Mouse (Mus musculus) kidney, adult 8-10 months (tissue): Measurements from ENCODE around the gene Cnnm3.

Experiments used
- DNase-seq, 2 experiments: peaks; one replicate each; pipeline ENCODE4 v3.0.0; 2022

The Cnnm3 gene

DNA sequence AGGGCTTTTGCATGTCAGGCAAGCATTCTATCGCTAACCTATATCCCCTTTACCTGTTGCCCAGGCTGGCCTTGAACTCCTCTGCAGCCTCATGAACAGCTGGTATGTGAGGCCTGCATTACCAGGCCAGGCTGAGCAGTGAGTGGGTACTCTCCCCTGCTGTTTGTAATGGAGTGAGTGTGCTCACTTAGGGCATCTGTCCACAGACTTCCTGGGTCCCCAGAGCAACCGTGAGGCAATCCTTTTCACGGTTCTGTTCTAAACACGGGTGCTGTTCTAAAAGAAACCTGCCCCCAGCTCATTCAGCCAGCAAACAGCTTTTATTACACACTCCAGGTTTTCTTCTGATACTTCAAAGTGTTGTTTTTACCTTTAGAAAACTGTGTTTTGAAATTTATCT, 27.1 kb downstream of the Cnnm3 start:
- DNase-seq, result no peak

DNA sequence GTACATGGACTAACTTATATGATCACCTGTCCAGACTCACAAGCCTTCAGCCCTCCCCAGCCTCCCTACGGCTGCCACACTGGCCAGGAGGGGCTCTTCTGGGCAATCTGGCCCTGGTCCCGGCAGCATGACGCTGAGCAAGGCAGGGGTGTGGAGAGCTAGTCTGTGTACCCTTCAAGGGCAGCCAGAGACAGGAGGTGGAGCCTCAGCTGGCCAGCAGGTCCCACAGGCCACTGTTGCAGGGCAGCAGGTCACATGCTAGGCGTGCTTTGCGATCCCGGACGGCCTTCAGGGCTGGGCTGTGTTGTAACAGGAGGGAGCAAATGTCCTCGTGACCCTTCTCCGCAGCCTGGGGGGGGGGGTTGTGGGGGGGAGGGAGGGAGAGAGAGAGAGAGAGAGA, 27.5 kb downstream of the Cnnm3 start, which contains the start of gene Gm42417:
Gene Gm42417 (minus strand): TSS at position 244 of the 400 bp plus-strand sequence.
- peak; percentile 88 to 97 for DNase-seq

GRCm38 (mm10) chr1:36540132-36540531, 28.5 kb downstream of the Cnnm3 start:
- no peak for DNase-seq

DNA sequence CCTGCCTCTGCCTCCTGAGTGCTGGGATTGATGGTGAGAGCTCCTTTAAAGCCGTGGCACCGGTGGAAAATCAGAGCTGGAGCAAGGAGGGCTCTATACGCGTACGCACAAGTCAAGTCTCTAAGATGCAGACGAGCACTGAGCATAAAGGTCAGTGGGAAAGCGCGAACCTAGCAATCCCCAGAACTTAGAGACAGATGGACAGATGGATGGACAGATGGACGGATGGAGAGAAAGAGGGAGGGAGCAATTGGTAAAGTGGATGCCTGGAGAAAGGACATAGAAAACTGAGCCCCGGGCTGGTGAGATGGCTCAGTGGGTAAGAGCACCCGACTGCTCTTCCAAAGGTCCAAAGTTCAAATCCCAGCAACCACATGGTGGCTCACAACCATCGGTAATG, 29.1 kb downstream of the Cnnm3 start:
- no peak for DNase-seq

DNA sequence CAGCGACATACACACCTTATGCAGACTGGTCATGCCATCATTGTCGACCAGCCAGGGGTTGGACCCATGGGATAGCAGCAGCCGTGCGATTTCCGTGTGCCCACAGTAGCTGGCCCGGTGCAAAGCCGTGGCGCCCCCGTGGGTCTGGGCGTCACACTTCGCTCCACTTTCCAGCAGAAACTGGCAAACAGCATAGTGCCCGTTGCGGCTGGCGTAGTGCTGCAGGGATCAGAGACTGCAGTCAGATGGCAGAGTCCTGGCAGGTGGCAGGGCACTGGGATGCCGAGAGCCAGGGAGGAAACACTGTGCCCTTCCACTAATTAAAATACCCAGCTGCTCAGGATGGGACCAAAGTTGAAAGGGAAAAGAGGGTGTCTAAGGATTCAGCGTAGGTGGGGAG, 30.2 kb downstream of the Cnnm3 start:
- DNase-seq, result no peak

GRCm38 (mm10) chr1:36542925-36543324, 31.3 kb downstream of the Cnnm3 start:
- no peak for DNase-seq

DNA sequence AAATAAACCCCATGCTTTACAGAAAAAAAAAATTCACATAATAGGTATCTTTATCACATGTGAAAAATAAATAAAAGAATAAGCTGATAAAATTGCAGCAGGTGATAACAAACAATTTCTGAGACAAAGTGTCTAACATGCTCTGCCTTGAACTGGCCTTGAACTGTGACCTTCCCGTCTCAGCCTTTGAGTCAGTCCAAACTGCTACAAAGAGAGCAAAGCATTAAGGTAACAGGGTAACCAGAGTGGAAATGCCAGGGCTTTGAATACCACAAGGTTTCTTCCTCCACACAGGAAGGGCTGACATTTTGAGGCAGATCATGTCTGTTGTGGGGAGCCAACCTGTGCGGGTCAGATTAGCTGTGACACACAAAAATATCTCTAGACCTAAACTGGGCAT, 33.7 kb downstream of the Cnnm3 start:
- DNase-seq, result no peak

- DNase-seq, result no peak
Observed at GRCm38 (mm10) chr1:36545845-36546600, 34.4 kb downstream of the Cnnm3 start.

GRCm38 (mm10) chr1:36546888-36547471, 35.3 kb downstream of the Cnnm3 start, which contains the start of gene Ankrd39:
Gene Ankrd39 (minus strand): TSS chr1:36547445.
- peak; percentile 99 for DNase-seq

GRCm38 (mm10) chr1:36547981-36548598, 36.4 kb downstream of the Cnnm3 start:
- DNase-seq, result no peak

- no peak for DNase-seq
Observed at GRCm38 (mm10) chr1:36548771-36549170, 37.1 kb downstream of the Cnnm3 start.

- DNase-seq, result no peak
Observed at GRCm38 (mm10) chr1:36549491-36549890, 37.8 kb downstream of the Cnnm3 start.

- no peak for DNase-seq
Observed at GRCm38 (mm10) chr1:36550075-36550863, 38.6 kb downstream of the Cnnm3 start.

DNA sequence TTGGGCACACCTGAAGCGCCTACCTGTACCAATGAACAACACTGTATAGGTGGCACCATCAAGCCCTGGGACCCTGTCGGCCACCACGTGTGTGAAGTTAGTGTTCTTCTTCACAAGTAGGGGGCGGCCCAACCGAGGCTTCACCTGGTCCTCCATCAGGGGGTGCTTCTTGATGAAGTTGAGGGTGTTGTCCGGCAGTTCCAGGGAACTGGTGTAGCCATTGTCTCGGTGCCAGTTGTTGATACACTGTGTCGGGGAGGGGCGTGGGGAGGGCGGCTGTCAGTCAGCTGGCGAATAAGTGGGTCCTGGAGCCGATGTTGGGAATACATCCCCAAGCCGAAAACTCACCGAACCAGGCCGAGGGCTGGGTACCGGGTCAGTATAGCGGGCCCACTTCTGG, 40.2 kb downstream of the Cnnm3 start:
- DNase-seq, result no peak

DNA sequence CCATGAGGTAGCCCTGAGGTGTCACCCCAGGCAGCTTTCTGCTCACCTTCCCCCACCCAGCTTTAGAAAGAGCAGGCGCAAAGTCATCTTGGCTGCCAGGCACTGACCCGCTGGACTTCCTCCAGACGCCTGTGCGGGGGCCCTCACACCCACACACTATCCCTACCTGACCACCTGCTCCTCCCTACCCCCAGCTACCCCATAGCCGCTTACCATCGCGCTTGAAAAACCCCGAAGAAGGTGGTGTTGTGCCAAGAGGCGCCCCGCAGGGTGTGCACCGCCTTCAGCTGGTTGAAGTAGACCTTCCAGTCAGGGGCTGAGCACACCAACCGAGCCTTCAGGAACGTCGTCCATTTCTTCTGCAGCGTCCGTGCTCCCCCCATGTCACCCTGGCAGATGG, 40.8 kb downstream of the Cnnm3 start:
- no peak for DNase-seq

DNA sequence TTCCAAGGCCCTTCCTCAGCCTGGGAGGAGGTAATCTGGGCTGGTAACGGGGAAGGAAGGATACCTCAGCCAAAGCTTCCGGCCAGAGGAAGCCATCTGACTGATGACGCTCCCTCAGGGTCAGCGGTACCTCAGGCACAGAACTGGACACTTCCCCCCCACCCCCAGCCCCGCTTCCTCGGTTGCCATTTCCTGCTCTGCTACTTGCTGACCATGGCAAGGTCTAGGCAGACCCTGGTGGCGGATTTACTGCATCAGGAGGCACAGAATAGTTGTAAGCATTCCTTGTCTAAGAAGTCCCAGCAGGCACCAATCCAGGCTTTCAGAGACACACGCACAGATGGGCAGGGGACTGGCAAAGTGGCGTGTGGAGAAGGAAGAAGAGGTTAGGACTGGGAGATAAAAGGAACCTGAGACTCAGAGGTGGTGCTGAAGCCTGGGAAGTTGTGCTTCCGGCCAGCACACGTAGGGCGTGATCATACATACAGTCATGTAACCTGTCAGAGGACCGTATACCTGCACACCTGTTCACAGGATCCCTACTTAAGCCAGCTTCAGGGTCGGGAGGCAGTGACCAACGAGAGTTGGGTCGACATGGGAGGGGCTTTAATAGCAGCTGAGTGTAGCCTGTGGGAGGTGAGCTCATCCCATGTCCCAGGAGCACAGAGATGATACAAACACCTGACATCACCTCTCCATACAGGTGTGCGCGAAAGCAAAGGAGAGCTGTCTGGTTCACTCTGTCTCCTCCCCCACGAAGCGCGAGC, 43.1 kb downstream of the Cnnm3 start:
- peak in 1 of 2 experiments; percentile 45 for DNase-seq

- no peak for DNase-seq
Observed at GRCm38 (mm10) chr1:36555798-36556395, 44.2 kb downstream of the Cnnm3 start.

GRCm38 (mm10) chr1:36556553-36557456, 45.1 kb downstream of the Cnnm3 start:
- peak; percentile 83 to 84 for DNase-seq

GRCm38 (mm10) chr1:36557457-36558011, 45.9 kb downstream of the Cnnm3 start:
- DNase-seq, result peak; percentile 62 to 69
